Mouse (Mus musculus) kidney, embryonic 16.5 days (tissue): ENCODE data around the gene Slc25a12. TPM values are rescaled to one million over a fixed set of nuclear protein-coding genes. Genes with fewer than 3 reads are reported as not detected.
"Not testable (repeated sequence)": the region's sequence is repeated elsewhere in the genome, so short reads cannot be mapped to it uniquely, and the experiment has no call there.

Source experiments
- ATAC-seq: fragments of 200-750 bp; cut with Nextera tagmentation; 2 replicates; pipeline ENCODE4 v1.8.0; 2017; ENCODE audit warnings: moderate TSS enrichment; ENCODE audit not compliant: low FRiP score, low TSS enrichment
- H3K27ac ChIP-seq: fragments of 300-500 bp; sonication (generic); 2 replicates; pipeline ENCODE4 v1.5.1; 2014; ENCODE audit warnings: low read length
- H3K27me3 ChIP-seq: fragments of 300-500 bp; sonication (generic); 2 replicates; pipeline ENCODE4 v1.6.1; 2014; ENCODE audit warnings: low read length, control low read depth, mixed read lengths; ENCODE audit not compliant: insufficient read depth
- H3K36me3 ChIP-seq: fragments of 300-500 bp; sonication (generic); 2 replicates; pipeline ENCODE4 v1.6.1; 2014; ENCODE audit warnings: low read length, control low read depth, mixed read lengths; ENCODE audit not compliant: insufficient read depth
- H3K4me1 ChIP-seq: fragments of 300-500 bp; sonication (generic); 2 replicates; pipeline ENCODE4 v1.6.1; 2014; ENCODE audit warnings: low read length, control low read depth, mixed read lengths; ENCODE audit not compliant: insufficient read depth
- H3K4me2 ChIP-seq: fragments of 300-500 bp; sonication (generic); replicated peaks from 2 replicates; pipeline ENCODE4 v1.6.1; 2014; ENCODE audit warnings: low read depth, low read length
- H3K4me3 ChIP-seq: fragments of 300-500 bp; sonication (generic); 2 replicates; pipeline ENCODE4 v1.5.1; 2014; ENCODE audit warnings: mild to moderate bottlenecking, low read length
- H3K9ac ChIP-seq: fragments of 300-500 bp; sonication (generic); replicated peaks from 2 replicates; pipeline ENCODE4 v1.6.1; 2014; ENCODE audit warnings: low read length
- H3K9me3 ChIP-seq: fragments of 300-500 bp; sonication (generic); 2 replicates; pipeline ENCODE4 v1.6.1; 2016; ENCODE audit warnings: low read length, control low read depth
- WGBS: fragments of 180-500 bp; shearing (Covaris S2); extraction: QIAGEN DNeasy Blood & Tissue Kit; methylation state at CpG from one replicate; pipeline ENCODE4 v1.1.7; 2014; 5-methylcytosine and 5-hydroxymethylcytosine counted together
- polyA plus RNA-seq: library from polyadenylated mRNA; unstranded; fragments of >200 nt; fragmentation: Nextera tagmentation; extraction: Ambion mirVana; gene quantifications from 2 replicates; pipeline ENCODE4 v1.2.1, GENCODE M21; 2015

Gene Slc25a12
- polyA plus RNA-seq, 1 experiment from 2014 or later: 53.3 TPM

DNA sequence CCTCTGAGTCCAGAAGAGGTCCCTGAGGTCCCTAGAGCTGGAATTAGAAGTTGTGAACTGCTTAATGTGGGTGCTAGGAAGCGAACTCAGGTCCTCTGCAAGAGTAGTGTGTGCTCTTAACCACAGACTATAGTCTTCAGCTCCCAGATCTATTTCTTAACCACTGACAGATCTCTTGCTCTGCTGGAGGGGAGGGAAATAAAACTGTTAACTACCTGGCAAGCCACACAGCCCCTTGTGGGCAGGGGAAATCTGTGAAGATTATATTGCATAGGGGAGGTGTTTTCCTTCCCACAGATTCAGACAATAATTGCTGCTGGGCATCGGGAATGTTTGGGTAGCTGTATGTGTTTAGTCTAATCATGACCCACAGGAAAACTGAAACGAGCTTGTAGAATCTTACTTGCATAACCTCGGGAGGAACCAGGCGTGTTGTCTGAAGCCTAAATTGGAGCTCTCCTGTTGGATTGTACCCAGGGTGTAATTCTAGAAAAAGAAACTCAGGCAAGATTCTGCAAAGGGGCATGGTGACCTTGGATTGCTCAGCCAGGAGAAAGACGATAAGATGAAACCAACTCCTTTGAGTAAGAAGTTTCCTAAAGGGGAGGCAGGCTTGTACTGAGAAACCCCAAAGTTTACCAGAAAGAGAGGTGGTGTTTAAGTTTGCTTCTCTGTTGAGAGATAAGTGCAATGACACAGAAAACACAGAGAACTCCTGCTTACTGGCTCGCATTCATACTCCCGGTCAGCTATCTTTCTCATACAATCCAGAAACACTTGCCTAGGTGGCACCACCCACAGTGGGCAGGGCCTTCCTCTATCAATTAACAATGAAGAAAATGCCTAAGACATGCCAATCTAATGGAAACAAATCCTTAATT lies 7.0 kb upstream of the Slc25a12 start:
- Histone ChIP-seq H3K9me3 (no peaks in the 10 kb centered on the region), H3K4me2 (no peak overlapping the region), H3K27me3 (no peaks in the 10 kb centered on the region), H3K4me1 (no peaks in the 10 kb centered on the region), H3K36me3 (no peaks in the 10 kb centered on the region), H3K9ac (no peak overlapping the region), H3K4me3 (no peak overlapping the region), H3K27ac (no peak overlapping the region; the same call in 1 of the 2 replicates)
- ATAC-seq: no peak
- 49% methylated on average over 8 of the region's 8 CpGs for WGBS

GRCm38 (mm10) chr2:71372261-71372660 lies 4.7 kb upstream of the Slc25a12 start:
- H3K36me3 ChIP-seq, H3K9me3 ChIP-seq, ATAC-seq, H3K27me3 ChIP-seq, H3K27ac ChIP-seq, H3K4me3 ChIP-seq, H3K4me2 ChIP-seq, H3K4me1 ChIP-seq, H3K9ac ChIP-seq: not testable (repeated sequence)
- 82% methylated on average over 4 of the region's 4 CpGs for WGBS

DNA sequence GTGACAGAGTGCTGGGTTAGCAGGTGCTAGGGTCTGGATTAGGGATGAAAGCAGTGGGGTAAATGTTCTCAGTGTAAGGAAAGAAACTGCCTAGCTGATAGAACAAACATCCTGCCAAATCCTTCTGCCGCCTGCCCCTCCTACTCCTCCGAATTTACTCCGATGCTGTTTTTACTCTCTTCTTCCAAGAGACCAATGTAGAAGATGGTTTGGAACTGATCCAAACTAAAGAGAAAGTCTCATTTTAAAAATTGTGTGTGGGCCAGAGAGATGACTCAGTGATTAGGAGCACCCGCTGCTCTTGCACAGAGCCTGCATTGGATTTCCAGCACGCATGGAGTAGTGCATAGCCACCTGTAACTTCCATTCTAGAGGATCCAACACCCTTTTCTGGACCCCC lies 4.2 kb upstream of the Slc25a12 start:
- 73% methylated on average over 5 of the region's 5 CpGs for WGBS
- H3K9ac ChIP-seq: no peak overlapping the region

GRCm38 (mm10) chr2:71368086-71368485 lies 537 bp upstream of the Slc25a12 start:
- H3K4me1 ChIP-seq: peaks cover 16% of the 10 kb centered on the region
- H3K9me3 ChIP-seq: no peaks in the 10 kb centered on the region
- no peaks in the 10 kb centered on the region for H3K27me3 ChIP-seq
- no peak for ATAC-seq
- H3K27ac ChIP-seq: no peak overlapping the region
- peak overlapping the region; percentile 38; the same call in 1 of the 2 replicates for H3K9ac ChIP-seq
- 35% methylated on average over 8 of the region's 8 CpGs for WGBS
- H3K4me2 ChIP-seq: peak overlapping the region; percentile 44
- H3K4me3 ChIP-seq: peak overlapping the region; percentile 16; the same call in 1 of the 2 replicates
- 0 out of 2 replicates have a peak, but pooled peaks cover 3% of the 10 kb centered on the region for H3K36me3 ChIP-seq

More for the DNA sequence above, 4.2 kb upstream of the Slc25a12 start:
- no peaks in the 10 kb centered on the region for H3K9me3 ChIP-seq
- no peak for ATAC-seq
- no peak overlapping the region for H3K4me2 ChIP-seq
- H3K27ac ChIP-seq: no peak overlapping the region
- H3K4me1 ChIP-seq: peaks cover 4% of the 10 kb centered on the region
- H3K36me3 ChIP-seq: no peaks in the 10 kb centered on the region
- H3K27me3 ChIP-seq: no peaks in the 10 kb centered on the region
- H3K4me3 ChIP-seq: no peak overlapping the region

DNA sequence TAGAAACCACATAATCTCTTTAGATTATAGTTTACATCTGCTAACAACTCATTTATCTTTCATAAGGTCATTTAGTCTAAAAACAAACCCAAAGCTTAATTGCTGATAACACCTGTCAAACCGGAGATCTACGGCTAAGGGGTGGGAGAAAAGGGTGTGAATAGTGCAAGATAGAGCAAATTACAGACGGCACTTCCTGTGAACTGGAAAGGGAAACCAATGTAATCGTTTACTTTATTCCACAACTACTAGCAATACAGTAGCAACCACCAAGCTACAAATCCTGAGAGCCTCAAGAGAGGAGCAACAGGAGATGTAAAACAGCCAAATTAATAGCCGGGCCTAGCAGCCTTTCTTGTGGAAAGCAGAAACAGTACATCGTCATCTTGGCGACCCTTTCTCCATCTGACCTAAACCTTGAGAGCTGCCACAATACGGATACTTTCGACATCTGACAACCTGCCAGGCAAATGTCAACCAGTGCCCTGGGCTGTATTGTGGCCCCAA lies 878 bp downstream of the Slc25a12 start:
- H3K27ac ChIP-seq: peak overlapping the region; percentile 87; the same call in 1 of the 2 replicates
- 9% methylated on average over 9 of the region's 9 CpGs for WGBS
- no peak for ATAC-seq

GRCm38 (mm10) chr2:71360192-71360591 lies 7.4 kb downstream of the Slc25a12 start:
- Histone ChIP-seq H3K36me3 (0 out of 2 replicates have a peak, but pooled peaks cover 2% of the 10 kb centered on the region), H3K27ac (peak overlapping the region; percentile 7; the same call in 1 of the 2 replicates), H3K9me3 (no peaks in the 10 kb centered on the region), H3K4me1 (0 out of 2 replicates have a peak, but pooled peaks cover 3% of the 10 kb centered on the region), H3K4me2 (no peak overlapping the region), H3K27me3 (no peaks in the 10 kb centered on the region), H3K9ac (no peak overlapping the region), H3K4me3 (no peak overlapping the region)
- no peak for ATAC-seq
- 66% methylated on average over 1 of the region's 1 CpGs for WGBS

More for the DNA sequence above, 878 bp downstream of the Slc25a12 start:
- Histone ChIP-seq H3K4me2 (peak overlapping the region; percentile 78), H3K4me3 (peak overlapping the region; percentile 91), H3K36me3 (0 out of 2 replicates have a peak, but pooled peaks cover 5% of the 10 kb centered on the region), H3K9ac (peak overlapping the region; percentile 81), H3K9me3 (no peaks in the 10 kb centered on the region), H3K4me1 (peaks cover 16% of the 10 kb centered on the region), H3K27me3 (no peaks in the 10 kb centered on the region)

- no peaks in the 10 kb centered on the region for H3K9me3 ChIP-seq
- no peaks in the 10 kb centered on the region for H3K27me3 ChIP-seq
- no peak for ATAC-seq
- WGBS: 80% methylated on average over 5 of the region's 5 CpGs
- H3K4me1 ChIP-seq: peaks cover 15% of the 10 kb centered on the region
- no peak overlapping the region for H3K4me2 ChIP-seq
- H3K9ac ChIP-seq: no peak overlapping the region
- 0 out of 2 replicates have a peak, but pooled peaks cover 2% of the 10 kb centered on the region for H3K36me3 ChIP-seq
- H3K27ac ChIP-seq: no peak overlapping the region
- H3K4me3 ChIP-seq: no peak overlapping the region
Observed at GRCm38 (mm10) chr2:71358347-71358746, 9.2 kb downstream of the Slc25a12 start.

DNA sequence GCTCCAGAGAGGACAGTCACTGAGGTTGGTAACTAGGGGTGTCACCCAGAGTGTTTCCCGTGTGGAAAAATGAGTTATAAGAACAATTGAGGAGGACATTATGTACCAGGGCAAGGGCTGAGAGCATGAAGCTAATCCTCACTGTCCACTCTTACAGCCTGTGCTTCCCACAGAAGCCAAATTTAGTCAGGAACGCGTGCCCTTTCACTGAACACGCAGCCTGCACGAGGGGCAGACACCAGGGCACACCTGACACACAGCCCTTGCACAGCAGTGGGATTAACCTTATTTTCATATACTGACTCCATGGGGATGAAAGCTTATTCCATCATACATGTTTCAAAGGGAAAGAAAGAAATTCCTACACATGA lies 13.5 kb downstream of the Slc25a12 start:
- WGBS: 26% methylated on average over 5 of the region's 5 CpGs
- H3K9ac ChIP-seq: 0 out of 2 replicates have a peak overlapping the region, but pooled peaks have one; percentile 29
- H3K9me3 ChIP-seq: no peaks in the 10 kb centered on the region
- no peak overlapping the region for H3K4me3 ChIP-seq
- peaks cover 27% of the 10 kb centered on the region for H3K4me1 ChIP-seq
- no peaks in the 10 kb centered on the region for H3K27me3 ChIP-seq
- H3K36me3 ChIP-seq: no peaks in the 10 kb centered on the region
- no peak; the same call in none of the 2 replicates for ATAC-seq
- H3K4me2 ChIP-seq: peak overlapping the region; percentile 22
- H3K27ac ChIP-seq: peak overlapping the region; percentile 83

DNA sequence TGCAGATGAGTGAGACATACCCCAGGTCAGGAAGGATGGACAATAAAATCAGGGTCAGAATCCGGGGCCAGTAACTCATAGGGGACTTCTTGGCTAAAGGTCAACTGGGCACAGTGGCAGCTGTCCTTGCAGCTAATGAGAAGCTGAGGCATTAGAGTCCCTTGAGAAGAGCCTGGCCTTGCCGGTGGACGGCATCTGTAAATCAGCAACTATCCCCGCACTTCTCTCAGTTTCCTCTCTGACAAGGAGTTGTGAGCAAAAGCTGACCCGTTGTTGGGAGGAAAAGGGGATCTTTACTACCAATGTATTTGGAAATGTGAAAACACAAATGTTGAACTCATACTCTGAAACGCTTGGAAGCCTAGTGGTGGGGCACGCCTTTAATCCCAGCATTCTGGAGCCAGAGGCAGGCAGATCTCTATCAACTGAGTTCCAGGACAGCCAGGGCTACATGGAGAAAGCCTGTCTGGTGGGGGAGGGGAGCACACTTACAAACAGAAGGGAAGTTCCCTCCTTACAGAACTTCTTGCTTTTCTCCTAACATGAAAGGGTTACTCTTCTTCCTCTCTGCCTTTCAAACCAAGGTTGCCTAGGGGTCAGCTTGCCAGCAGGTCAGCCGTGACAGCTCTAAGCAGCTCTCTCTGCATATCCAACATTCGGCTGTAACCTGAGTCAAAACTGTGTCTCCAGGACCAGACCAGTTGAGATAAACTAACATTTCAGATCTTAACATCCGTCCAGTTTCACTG lies 14.1 kb downstream of the Slc25a12 start:
- no peak overlapping the region for H3K4me3 ChIP-seq
- peak overlapping the region; percentile 22 for H3K4me2 ChIP-seq
- peaks cover 27% of the 10 kb centered on the region for H3K4me1 ChIP-seq
- no peaks in the 10 kb centered on the region for H3K27me3 ChIP-seq
- H3K9ac ChIP-seq: 0 out of 2 replicates have a peak overlapping the region, but pooled peaks have one; percentile 29
- WGBS: 27% methylated on average over 10 of the region's 10 CpGs
- H3K27ac ChIP-seq: peak overlapping the region; percentile 83
- ATAC-seq: peak; percentile 70
- no peaks in the 10 kb centered on the region for H3K9me3 ChIP-seq
- H3K36me3 ChIP-seq: no peaks in the 10 kb centered on the region
